Mouse (Mus musculus) liver, postnatal 0 days (tissue): ENCODE results near the gene Naa25. TPM values are rescaled to one million over a fixed set of nuclear protein-coding genes. Genes with fewer than 3 reads are reported as not detected.

Experiments used
- ATAC-seq: fragments of 200-750 bp; cut with Nextera tagmentation; 2 replicates; pipeline ENCODE4 v1.8.0; 2017; ENCODE audit warnings: mild to moderate bottlenecking, moderate library complexity
- DNase-seq: peaks from one replicate; pipeline ENCODE4 v3.0.0-alpha.2; 2016
- H3K27ac ChIP-seq: fragments of 300-500 bp; sonication (generic); 2 replicates; pipeline ENCODE4 v1.5.1; 2014; ENCODE audit warnings: antibody characterized with exemption, moderate library complexity, mild to moderate bottlenecking, low read depth
- H3K27me3 ChIP-seq: fragments of 300-500 bp; sonication (generic); 2 replicates; pipeline ENCODE4 v1.6.1; 2014; ENCODE audit warnings: low read length, control low read depth, mixed read lengths; ENCODE audit not compliant: insufficient read depth
- H3K36me3 ChIP-seq: fragments of 300-500 bp; sonication (generic); replicated peaks from 2 replicates; pipeline ENCODE4 v1.6.1; 2014; ENCODE audit warnings: mild to moderate bottlenecking, control low read depth, low read length, moderate library complexity, mixed read lengths; ENCODE audit not compliant: insufficient read depth
- H3K4me1 ChIP-seq: fragments of 300-500 bp; sonication (generic); 2 replicates; pipeline ENCODE4 v1.6.1; 2014; ENCODE audit warnings: antibody characterized with exemption, mild to moderate bottlenecking, control low read depth; ENCODE audit not compliant: insufficient read depth
- H3K4me2 ChIP-seq: fragments of 300-500 bp; sonication (generic); 2 replicates; pipeline ENCODE4 v1.6.1; 2014; ENCODE audit warnings: low read depth, mild to moderate bottlenecking, low read length, moderate library complexity, mixed read lengths
- H3K4me3 ChIP-seq: fragments of 300-500 bp; sonication (generic); 2 replicates; pipeline ENCODE4 v1.5.1; 2014; ENCODE audit warnings: low read depth, low read length
- H3K9ac ChIP-seq: fragments of 300-500 bp; sonication (generic); replicated peaks from 2 replicates; pipeline ENCODE4 v1.6.1; 2014; ENCODE audit warnings: mild to moderate bottlenecking, moderate library complexity
- H3K9me3 ChIP-seq: fragments of 300-500 bp; sonication (generic); 2 replicates; pipeline ENCODE4 v1.6.1; 2016; ENCODE audit warnings: mild to moderate bottlenecking, control low read depth, low read length, mixed read lengths
- CTCF ChIP-seq: sonication (generic); IDR thresholded peaks from 2 replicates; pipeline ENCODE4 v1.5.1; 2016; ENCODE audit warnings: antibody characterized with exemption, low read depth
- EP300 ChIP-seq: IDR thresholded peaks from 2 replicates; pipeline ENCODE4 v1.6.1; 2016; ENCODE audit warnings: antibody characterized with exemption, low read depth, mild to moderate bottlenecking
- WGBS: fragments of 180-500 bp; shearing (Covaris S2); extraction: QIAGEN DNeasy Blood & Tissue Kit; methylation state at CpG from one replicate; pipeline ENCODE4 v1.1.7; 2014; ENCODE audit not compliant: insufficient replicate concordance; 5-methylcytosine and 5-hydroxymethylcytosine counted together
- polyA plus RNA-seq: library from polyadenylated mRNA; unstranded; fragments of >200 nt; fragmentation: Nextera tagmentation; extraction: Ambion mirVana; gene quantifications from 2 replicates; pipeline ENCODE4 v1.2.1, GENCODE M21; 2015

Gene Naa25
- polyA plus RNA-seq: 12.5 and 12.9 TPM in 2 replicates

DNA sequence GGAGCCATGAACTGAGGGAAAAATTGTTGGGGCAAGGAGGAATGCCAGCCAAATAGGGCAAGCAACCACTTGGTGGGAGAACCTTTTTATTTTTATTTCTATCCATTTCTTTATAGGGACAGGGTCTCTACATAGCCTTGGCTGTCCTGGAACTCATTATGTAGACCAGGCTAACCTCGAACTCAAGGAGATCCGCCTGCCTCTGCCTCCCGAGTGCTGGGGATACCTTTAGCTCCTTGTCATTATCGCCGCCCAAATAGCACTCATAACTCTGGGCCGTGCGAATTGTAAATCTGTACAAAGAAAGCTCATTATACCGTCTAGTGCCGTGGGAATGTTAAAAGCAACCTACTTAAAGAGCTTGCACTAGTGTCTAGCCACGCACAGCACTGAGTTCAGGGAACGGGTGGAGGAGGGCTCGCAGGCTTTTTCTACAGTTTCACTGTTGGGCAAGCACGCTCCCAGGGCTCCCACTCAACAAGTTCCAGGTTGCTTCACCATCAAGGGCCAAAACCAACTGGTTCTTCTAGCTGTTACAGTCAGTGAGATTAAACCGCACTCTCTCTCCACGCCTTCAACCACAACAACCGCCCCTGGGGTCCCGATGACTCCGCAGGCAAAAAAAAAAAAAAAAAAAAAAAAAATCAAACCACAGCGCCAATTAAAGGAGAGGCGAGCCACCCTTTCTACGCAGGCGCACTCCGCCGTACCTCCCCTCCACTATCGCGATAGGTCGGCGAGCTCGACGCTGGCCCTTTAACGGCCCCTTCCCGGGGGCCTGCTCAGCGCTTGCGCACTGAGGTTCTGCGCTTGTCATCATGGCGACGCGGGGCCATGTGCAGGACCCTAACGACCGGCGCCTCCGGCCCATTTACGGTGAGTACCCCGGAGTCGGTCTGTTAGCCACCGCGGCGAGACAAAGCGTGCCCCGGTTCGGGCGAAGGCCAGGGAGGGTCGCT lies at the start of gene Naa25:
Naa25 (plus strand) TSS at position 750 of the 959 bp plus-strand sequence.
- WGBS: 10% methylated on average over 51 of the region's 53 CpGs
- Histone ChIP-seq H3K27me3 (no peaks in the 10 kb centered on the region), H3K9ac (peak within 1 kb of the TSS; percentile 91), H3K4me2 (peak within 1 kb of the TSS; percentile 99), H3K36me3 (no peaks in the 10 kb centered on the region), H3K27ac (peak within 1 kb of the TSS; percentile 91), H3K9me3 (no peaks in the 10 kb centered on the region), H3K4me3 (peak within 1 kb of the TSS; percentile 97), H3K4me1 (peaks cover 36% of the 10 kb centered on the region)
- ATAC-seq (peak; percentile 92), DNase-seq (peak; percentile 96)
- TF ChIP-seq EP300 (peak; percentile 56; the same call in 1 of the 2 replicates), CTCF (no peak)

DNA sequence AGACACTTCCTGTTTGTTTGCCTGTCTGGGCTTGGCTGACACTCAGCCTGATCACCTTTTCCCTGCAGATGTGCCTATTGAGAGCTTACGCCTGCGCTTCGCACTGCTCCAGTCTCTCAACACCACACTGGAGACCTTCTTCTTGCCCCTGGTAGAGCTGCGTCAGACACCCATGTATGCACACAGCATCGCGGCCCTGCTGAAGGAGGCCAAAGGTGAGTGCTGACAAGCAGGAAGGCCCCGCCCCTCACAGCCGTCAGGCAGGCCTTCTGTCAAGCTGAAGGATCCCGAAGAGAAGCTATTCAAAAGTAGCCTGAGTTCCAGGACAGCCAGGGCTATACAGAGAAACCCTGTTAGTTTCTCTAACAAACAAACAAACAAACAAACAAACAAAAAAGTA lies 38.5 kb upstream of the Naa25 start:
- Histone ChIP-seq H3K36me3 (peaks cover 98% of the 10 kb centered on the region), H3K4me2 (no peak overlapping the region), H3K4me3 (no peak overlapping the region), H3K9ac (no peak overlapping the region), H3K4me1 (no peaks in the 10 kb centered on the region), H3K9me3 (no peaks in the 10 kb centered on the region), H3K27ac (no peak overlapping the region), H3K27me3 (no peaks in the 10 kb centered on the region)
- 67% methylated on average over 9 of the region's 9 CpGs for WGBS
- no peak for TF ChIP-seq CTCF
- no peak for TF ChIP-seq EP300
- peak; percentile 42 for DNase-seq
- peak; percentile 71 for ATAC-seq

GRCm38 (mm10) chr5:121361696-121362095 lies 36.0 kb upstream of the Naa25 start:
- DNase-seq: no peak
- ATAC-seq: no peak
- H3K27ac ChIP-seq: no peak overlapping the region
- TF ChIP-seq CTCF (no peak), EP300 (no peak)
- 94% methylated on average over 5 of the region's 5 CpGs for WGBS
- H3K9ac ChIP-seq: no peak overlapping the region
- H3K4me1 ChIP-seq: no peaks in the 10 kb centered on the region
- H3K4me3 ChIP-seq: no peak overlapping the region
- no peaks in the 10 kb centered on the region for H3K9me3 ChIP-seq
- H3K27me3 ChIP-seq: no peaks in the 10 kb centered on the region
- H3K4me2 ChIP-seq: no peak overlapping the region
- H3K36me3 ChIP-seq: peaks cover 98% of the 10 kb centered on the region

- no peak overlapping the region for H3K4me2 ChIP-seq
- WGBS: 81% methylated on average over 7 of the region's 7 CpGs
- H3K9ac ChIP-seq: no peak overlapping the region
- H3K9me3 ChIP-seq: no peaks in the 10 kb centered on the region
- H3K27ac ChIP-seq: no peak overlapping the region
- ATAC-seq: no peak
- DNase-seq: no peak
- no peak overlapping the region for H3K4me3 ChIP-seq
- H3K36me3 ChIP-seq: peaks cover 95% of the 10 kb centered on the region
- TF ChIP-seq CTCF (no peak), EP300 (no peak)
- no peaks in the 10 kb centered on the region for H3K4me1 ChIP-seq
- H3K27me3 ChIP-seq: no peaks in the 10 kb centered on the region
Observed at GRCm38 (mm10) chr5:121363441-121363840, 34.3 kb upstream of the Naa25 start.

DNA sequence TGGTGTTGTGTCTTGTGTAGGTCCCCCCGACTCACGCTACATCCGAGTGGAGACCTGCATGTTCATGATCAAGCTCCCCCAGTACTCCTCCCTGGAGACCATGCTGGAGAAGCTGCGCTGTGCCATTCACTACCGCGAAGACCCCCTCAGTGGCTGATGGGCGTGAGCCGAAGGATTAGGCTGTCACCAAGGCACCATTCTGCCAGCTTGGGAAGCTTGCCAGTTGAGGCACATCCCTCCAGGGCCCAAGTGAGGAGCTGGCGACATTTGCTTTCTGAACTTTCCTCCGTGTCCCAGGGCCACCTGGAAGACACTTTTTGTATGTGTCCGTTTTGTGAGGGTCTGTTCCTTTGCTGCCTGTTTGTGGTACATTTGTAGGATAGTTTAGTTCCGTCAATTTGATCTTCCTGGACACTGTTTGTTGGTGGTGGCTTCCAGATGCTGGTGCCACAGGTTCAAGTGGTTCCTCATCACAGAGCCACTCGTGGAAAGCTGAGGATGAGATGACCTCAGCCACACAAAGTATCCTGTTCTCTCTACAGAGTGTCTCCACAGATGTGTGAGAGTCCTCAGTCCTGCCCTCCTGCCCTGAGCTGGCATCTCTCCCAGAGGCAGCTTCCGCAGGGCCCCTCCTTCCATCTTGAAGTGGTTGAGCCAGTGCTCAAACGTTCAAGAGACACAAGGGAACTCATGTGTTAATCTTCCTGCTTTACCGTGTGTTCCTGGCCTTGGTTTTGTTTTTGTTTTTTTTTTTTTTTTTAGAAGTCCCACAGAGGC lies 31.1 kb upstream of the Naa25 start:
- Histone ChIP-seq H3K27ac (no peak overlapping the region), H3K9me3 (no peaks in the 10 kb centered on the region), H3K27me3 (no peaks in the 10 kb centered on the region), H3K36me3 (peaks cover 80% of the 10 kb centered on the region), H3K4me2 (no peak overlapping the region), H3K4me3 (no peak overlapping the region), H3K9ac (no peak overlapping the region), H3K4me1 (no peaks in the 10 kb centered on the region)
- ATAC-seq (no peak), DNase-seq (no peak)
- TF ChIP-seq CTCF (no peak), EP300 (no peak)
- WGBS: 84% methylated on average over 16 of the region's 16 CpGs

GRCm38 (mm10) chr5:121367255-121367654 lies 30.5 kb upstream of the Naa25 start:
- Histone ChIP-seq H3K9ac (no peak overlapping the region), H3K27ac (no peak overlapping the region), H3K4me3 (no peak overlapping the region), H3K27me3 (no peaks in the 10 kb centered on the region), H3K9me3 (no peaks in the 10 kb centered on the region), H3K4me2 (no peak overlapping the region), H3K4me1 (no peaks in the 10 kb centered on the region), H3K36me3 (peaks cover 80% of the 10 kb centered on the region)
- 87% methylated on average over 4 of the region's 4 CpGs for WGBS
- no peak for TF ChIP-seq CTCF
- TF ChIP-seq EP300: no peak
- ATAC-seq: no peak
- DNase-seq: no peak
